Mouse (Mus musculus): ENCODE results near the gene Dido1. TPM values are rescaled to one million over a fixed set of nuclear protein-coding genes. Genes with fewer than 3 reads are reported as not detected.

Dido1 gene
- total and polyA plus RNA-seq, 3 experiments: 17.8 to 35.1 (median 30.1) TPM

GRCm38 (mm10) chr2:180758513-180759263 lies 48.9 kb upstream of the Dido1 start:
- no peak for DNase-seq (ENCODE audit: low read depth, low spot score)
- Histone ChIP-seq H3K4me3 (ENCODE audit: control insufficient read depth in 1 of 2, insufficient read depth in 1 of 2, low read depth in 2 of 2, low read length in 2 of 2) (no peak overlapping the region), H3K9ac (ENCODE audit: control insufficient read depth, low read depth, low read length, poor library complexity, severe bottlenecking) (no peak overlapping the region), H3K36me3 (ENCODE audit: control insufficient read depth in 1 of 2, insufficient read depth in 2 of 2, low read length in 2 of 2) (no peaks in the 10 kb centered on the region), H3K9me3 (replicated peaks; ENCODE audit: insufficient read depth, low read length) (no peaks in the 10 kb centered on the region), H3K4me1 (ENCODE audit: control insufficient read depth in 1 of 2, insufficient read depth in 2 of 2, low read length in 2 of 2) (no peaks in the 10 kb centered on the region), H3K27me3 (ENCODE audit: control insufficient read depth in 1 of 2, insufficient read depth in 2 of 2, low read length in 2 of 2) (peaks cover 2 to 3% of the 10 kb centered on the region in 2 experiments; a peak in 2 of 4 replicates), H3K79me2 (ENCODE audit: control insufficient read depth, insufficient read depth, low read length, poor library complexity) (no peaks in the 10 kb centered on the region), H3K27ac (ENCODE audit: control insufficient read depth, low read depth, low read length) (no peak overlapping the region)
- TF ChIP-seq SIN3A (IDR thresholded peaks at IDR 0.05; ENCODE audit: low read length) (no peak), KAT2A (conservative IDR thresholded peaks at IDR 0.05; ENCODE audit: low read depth, low read length) (no peak), TBP (IDR thresholded peaks at IDR 0.05; ENCODE audit: low read depth, low read length) (no peak), GABPA (IDR thresholded peaks at IDR 0.05; ENCODE audit: low read depth, low read length) (no peak), HCFC1 (IDR thresholded peaks at IDR 0.05; ENCODE audit: low read depth, low read length) (no peak), ELF1 (IDR thresholded peaks at IDR 0.05; ENCODE audit: low read depth, low read length) (no peak), NELFE (IDR thresholded peaks at IDR 0.05; ENCODE audit: low read depth, low read length) (no peak), JUND (IDR thresholded peaks at IDR 0.05; ENCODE audit: low read depth, low read length) (no peak), RCOR1 (IDR thresholded peaks at IDR 0.05; ENCODE audit: low read depth, low read length) (no peak), CHD1 (IDR thresholded peaks at IDR 0.05; ENCODE audit: low read depth, low read length) (no peak), GATA1 (IDR thresholded peaks at IDR 0.05; ENCODE audit: low read depth, low read length) (no peak)

- Histone ChIP-seq H3K4me3 (ENCODE audit: control insufficient read depth in 1 of 2, insufficient read depth in 1 of 2, low read depth in 2 of 2, low read length in 2 of 2) (no peak overlapping the region), H3K27ac (ENCODE audit: control insufficient read depth, low read depth, low read length) (no peak overlapping the region), H3K79me2 (ENCODE audit: control insufficient read depth, insufficient read depth, low read length, poor library complexity) (no peaks in the 10 kb centered on the region), H3K27me3 (ENCODE audit: control insufficient read depth in 1 of 2, insufficient read depth in 2 of 2, low read length in 2 of 2) (peaks cover 2 to 5% of the 10 kb centered on the region in 2 experiments; a peak in 3 of 4 replicates), H3K4me1 (ENCODE audit: control insufficient read depth in 1 of 2, insufficient read depth in 2 of 2, low read length in 2 of 2) (no peaks in the 10 kb centered on the region), H3K36me3 (ENCODE audit: control insufficient read depth in 1 of 2, insufficient read depth in 2 of 2, low read length in 2 of 2) (no peaks in the 10 kb centered on the region), H3K9me3 (replicated peaks; ENCODE audit: insufficient read depth, low read length) (no peaks in the 10 kb centered on the region), H3K9ac (ENCODE audit: control insufficient read depth, low read depth, low read length, poor library complexity, severe bottlenecking) (no peak overlapping the region)
- no peak for TF ChIP-seq MAZ (IDR thresholded peaks at IDR 0.05; ENCODE audit: low read depth, low read length)
- TF ChIP-seq CHD1 (IDR thresholded peaks at IDR 0.05; ENCODE audit: low read depth, low read length): no peak
- no peak for TF ChIP-seq GATA1 (IDR thresholded peaks at IDR 0.05; ENCODE audit: low read depth, low read length)
- TF ChIP-seq NELFE (IDR thresholded peaks at IDR 0.05; ENCODE audit: low read depth, low read length): no peak
- no peak for TF ChIP-seq MYB (IDR thresholded peaks at IDR 0.05; ENCODE audit: low read depth, low read length)
- no peak for TF ChIP-seq KAT2A (conservative IDR thresholded peaks at IDR 0.05; ENCODE audit: low read depth, low read length)
- TF ChIP-seq SIN3A (IDR thresholded peaks at IDR 0.05; ENCODE audit: low read length): no peak
- no peak for TF ChIP-seq TCF12 (IDR thresholded peaks at IDR 0.05; ENCODE audit: low read depth, low read length)
- no peak for TF ChIP-seq MEF2A (IDR thresholded peaks at IDR 0.05; ENCODE audit: extremely low read depth, insufficient replicate concordance, low read depth, low read length, poor library complexity, severe bottlenecking)
- TF ChIP-seq RAD21 (IDR thresholded peaks at IDR 0.05; ENCODE audit: low read depth, low read length): no peak
- TF ChIP-seq MXI1 (IDR thresholded peaks at IDR 0.05; ENCODE audit: low read depth, low read length): no peak
- no peak for TF ChIP-seq MAX (IDR thresholded peaks at IDR 0.05; ENCODE audit: low read length)
- no peak for TF ChIP-seq ETS1 (IDR thresholded peaks at IDR 0.05; ENCODE audit: low read depth, low read length)
- no peak for TF ChIP-seq RCOR1 (IDR thresholded peaks at IDR 0.05; ENCODE audit: low read depth, low read length)
- no peak for TF ChIP-seq E2F4 (IDR thresholded peaks at IDR 0.05; ENCODE audit: borderline replicate concordance, low read depth, low read length)
- no peak for TF ChIP-seq POLR2AphosphoS5 (IDR thresholded peaks at IDR 0.05; ENCODE audit: borderline replicate concordance, low read depth, low read length)
- no peak for TF ChIP-seq SMC3 (IDR thresholded peaks at IDR 0.05; ENCODE audit: low read depth, low read length)
- TF ChIP-seq UBTF (IDR thresholded peaks at IDR 0.05; ENCODE audit: borderline replicate concordance, insufficient read depth, low read depth, low read length): no peak
- DNase-seq (ENCODE audit: low read depth, low spot score): no peak
Observed at GRCm38 (mm10) chr2:180756786-180757185, 47.0 kb upstream of the Dido1 start.
